Mouse (Mus musculus): ENCODE data around the gene Jam3. TPM values are rescaled to one million over a fixed set of nuclear protein-coding genes. Genes with fewer than 3 reads are reported as not detected.
"Not testable (repeated sequence)": the region's sequence is repeated elsewhere in the genome, so short reads cannot be mapped to it uniquely, and the experiment has no call there.

Jam3 gene
- total and polyA plus RNA-seq, 2 experiments from 2014 or later = 27.7 to 44.0 TPM

DNA sequence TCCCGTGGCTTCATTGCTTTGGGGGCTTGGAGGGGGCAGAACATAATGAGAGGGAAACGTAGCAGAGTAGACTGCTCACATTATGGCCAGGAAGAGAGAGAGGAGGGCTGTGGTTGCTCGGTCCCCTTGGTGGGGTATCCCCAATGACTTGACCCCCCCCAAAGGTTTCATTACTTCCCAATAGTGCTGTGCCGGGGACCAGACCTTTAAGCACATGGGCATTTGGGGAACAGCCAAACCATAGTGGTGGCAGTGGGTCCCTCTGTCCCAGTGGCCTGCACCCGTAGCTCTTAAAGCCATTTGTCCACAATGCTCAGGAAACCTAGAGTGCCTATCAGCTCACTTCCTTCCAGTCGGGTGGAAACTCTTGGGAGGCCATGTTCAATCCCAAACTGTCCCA, 17.6 kb upstream of the Jam3 start:
- no peaks in the 10 kb centered on the region for H3K36me3 ChIP-seq (ENCODE audit: insufficient read depth)
- no peak overlapping the region for H3K4me3 ChIP-seq (ENCODE audit: low read depth, low read length)
- no peak overlapping the region for H3K4me2 ChIP-seq (ENCODE audit: low read depth)
- 86% methylated on average over 6 of the region's 6 CpGs for WGBS
- DNase-seq (no peak), ATAC-seq (no peak)
- H3K27me3 ChIP-seq (ENCODE audit: insufficient read depth, low read length) = no peaks in the 10 kb centered on the region
- H3K9ac ChIP-seq = no peak overlapping the region
- H3K4me1 ChIP-seq (ENCODE audit: insufficient read depth) = no peaks in the 10 kb centered on the region
- H3K27ac ChIP-seq (ENCODE audit: low read depth, low read length) = no peak overlapping the region
- H3K9me3 ChIP-seq (ENCODE audit: low read length) = no peaks in the 10 kb centered on the region
- TF ChIP-seq CTCF (IDR thresholded peaks at IDR 0.05; ENCODE audit: low read depth) = no peak

- H3K27me3 ChIP-seq (ENCODE audit: insufficient read depth, low read length) = no peaks in the 10 kb centered on the region
- no peak overlapping the region for H3K4me2 ChIP-seq (ENCODE audit: low read depth)
- H3K4me3 ChIP-seq (ENCODE audit: low read depth, low read length) = no peak overlapping the region
- no peak overlapping the region for H3K27ac ChIP-seq (ENCODE audit: low read depth, low read length)
- ATAC-seq (no peak), DNase-seq (no peak)
- H3K9ac ChIP-seq = no peak overlapping the region
- WGBS = 61% methylated on average over 3 of the region's 3 CpGs
- H3K9me3 ChIP-seq (ENCODE audit: low read length) = no peaks in the 10 kb centered on the region
- TF ChIP-seq CTCF (IDR thresholded peaks at IDR 0.05; ENCODE audit: low read depth) = no peak
- no peaks in the 10 kb centered on the region for H3K36me3 ChIP-seq (ENCODE audit: insufficient read depth)
- no peaks in the 10 kb centered on the region for H3K4me1 ChIP-seq (ENCODE audit: insufficient read depth)
These were observed 15.5 kb upstream of the Jam3 start for GRCm38 (mm10) chr9:27170726-27171125.

GRCm38 (mm10) chr9:27166981-27167380, 11.8 kb upstream of the Jam3 start:
- TF ChIP-seq CTCF (IDR thresholded peaks at IDR 0.05; ENCODE audit: low read depth) = no peak
- 95% methylated on average over 1 of the region's 1 CpGs for WGBS
- ATAC-seq = no peak

GRCm38 (mm10) chr9:27165596-27165995, 10.4 kb upstream of the Jam3 start:
- no peak overlapping the region for H3K9ac ChIP-seq
- no peaks in the 10 kb centered on the region for H3K4me1 ChIP-seq (ENCODE audit: insufficient read depth)
- no peaks in the 10 kb centered on the region for H3K9me3 ChIP-seq (ENCODE audit: low read length)
- no peak for DNase-seq
- no peaks in the 10 kb centered on the region for H3K27me3 ChIP-seq (ENCODE audit: insufficient read depth, low read length)
- no peak overlapping the region for H3K4me3 ChIP-seq (ENCODE audit: low read depth, low read length)
- no peaks in the 10 kb centered on the region for H3K36me3 ChIP-seq (ENCODE audit: insufficient read depth)
- no peak overlapping the region for H3K4me2 ChIP-seq (ENCODE audit: low read depth)
- ATAC-seq = no peak
- H3K27ac ChIP-seq (ENCODE audit: low read depth, low read length) = no peak overlapping the region
- WGBS = 70% methylated on average over 3 of the region's 3 CpGs
- no peak for TF ChIP-seq CTCF (IDR thresholded peaks at IDR 0.05; ENCODE audit: low read depth)

More at GRCm38 (mm10) chr9:27166981-27167380, 11.8 kb upstream of the Jam3 start:
- no peak overlapping the region for H3K9ac ChIP-seq
- no peaks in the 10 kb centered on the region for H3K9me3 ChIP-seq (ENCODE audit: low read length)
- no peaks in the 10 kb centered on the region for H3K4me1 ChIP-seq (ENCODE audit: insufficient read depth)
- H3K4me3 ChIP-seq (ENCODE audit: low read depth, low read length) = no peak overlapping the region
- no peaks in the 10 kb centered on the region for H3K36me3 ChIP-seq (ENCODE audit: insufficient read depth)
- no peak overlapping the region for H3K27ac ChIP-seq (ENCODE audit: low read depth, low read length)
- H3K27me3 ChIP-seq (ENCODE audit: insufficient read depth, low read length) = no peaks in the 10 kb centered on the region
- DNase-seq = no peak
- H3K4me2 ChIP-seq (ENCODE audit: low read depth) = no peak overlapping the region

DNA sequence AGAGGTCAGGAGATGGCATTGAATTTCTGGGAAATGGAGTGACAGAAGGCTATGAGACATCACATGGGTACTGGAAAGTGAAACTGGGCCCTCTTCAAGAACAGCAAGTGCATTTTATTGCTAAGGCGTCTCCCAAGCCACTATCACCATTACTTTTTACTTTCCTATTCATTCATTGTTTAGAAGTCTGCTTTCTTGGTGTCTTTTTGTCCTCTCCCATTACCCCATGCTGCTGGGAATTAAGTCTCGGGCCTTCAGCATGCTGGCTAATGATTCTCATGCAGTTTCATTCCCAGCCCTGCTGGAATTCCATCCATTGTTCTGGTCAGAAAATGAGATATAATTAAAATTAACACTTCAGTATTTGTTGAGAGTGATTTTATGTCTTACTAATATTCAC, 9.7 kb upstream of the Jam3 start:
- H3K9me3 ChIP-seq (ENCODE audit: low read length) = no peaks in the 10 kb centered on the region
- no peak overlapping the region for H3K4me2 ChIP-seq (ENCODE audit: low read depth)
- no peak overlapping the region for H3K4me3 ChIP-seq (ENCODE audit: low read depth, low read length)
- ATAC-seq (no peak), DNase-seq (no peak)
- no peaks in the 10 kb centered on the region for H3K27me3 ChIP-seq (ENCODE audit: insufficient read depth, low read length)
- H3K27ac ChIP-seq (ENCODE audit: low read depth, low read length) = no peak overlapping the region
- H3K4me1 ChIP-seq (ENCODE audit: insufficient read depth) = no peaks in the 10 kb centered on the region
- no peak for TF ChIP-seq CTCF (IDR thresholded peaks at IDR 0.05; ENCODE audit: low read depth)
- 14% methylated on average over 2 of the region's 2 CpGs for WGBS
- no peak overlapping the region for H3K9ac ChIP-seq
- H3K36me3 ChIP-seq (ENCODE audit: insufficient read depth) = no peaks in the 10 kb centered on the region

GRCm38 (mm10) chr9:27163661-27164060, 8.4 kb upstream of the Jam3 start:
- ATAC-seq; H3K4me3 ChIP-seq (ENCODE audit: low read depth, low read length); DNase-seq; H3K36me3 ChIP-seq (ENCODE audit: insufficient read depth); H3K4me1 ChIP-seq (ENCODE audit: insufficient read depth); H3K9ac ChIP-seq; H3K4me2 ChIP-seq (ENCODE audit: low read depth); H3K9me3 ChIP-seq (ENCODE audit: low read length); H3K27ac ChIP-seq (ENCODE audit: low read depth, low read length); H3K27me3 ChIP-seq (ENCODE audit: insufficient read depth, low read length): not testable (repeated sequence)
- WGBS = 76% methylated on average over 5 of the region's 5 CpGs

- H3K27ac ChIP-seq (ENCODE audit: low read depth, low read length) = no peak overlapping the region
- H3K9ac ChIP-seq = no peak overlapping the region
- DNase-seq = no peak
- H3K4me3 ChIP-seq (ENCODE audit: low read depth, low read length) = peak overlapping the region; percentile 80
- H3K27me3 ChIP-seq (ENCODE audit: insufficient read depth, low read length) = no peaks in the 10 kb centered on the region
- ATAC-seq = no peak
- 44% methylated on average over 4 of the region's 4 CpGs for WGBS
- TF ChIP-seq CTCF (IDR thresholded peaks at IDR 0.05; ENCODE audit: low read depth) = no peak
- no peaks in the 10 kb centered on the region; the same call in 1 of the 2 replicates for H3K36me3 ChIP-seq (ENCODE audit: insufficient read depth)
- H3K4me2 ChIP-seq (ENCODE audit: low read depth) = peak overlapping the region; percentile 74
- peaks cover 25% of the 10 kb centered on the region for H3K4me1 ChIP-seq (ENCODE audit: insufficient read depth)
- no peaks in the 10 kb centered on the region for H3K9me3 ChIP-seq (ENCODE audit: low read length)
These were observed 1.4 kb downstream of the Jam3 start for GRCm38 (mm10) chr9:27153861-27154260.

GRCm38 (mm10) chr9:27149836-27150235, 5.4 kb downstream of the Jam3 start:
- ATAC-seq = no peak
- no peak overlapping the region for H3K4me3 ChIP-seq (ENCODE audit: low read depth, low read length)
- TF ChIP-seq CTCF (IDR thresholded peaks at IDR 0.05; ENCODE audit: low read depth) = no peak
- H3K27me3 ChIP-seq (ENCODE audit: insufficient read depth, low read length) = no peaks in the 10 kb centered on the region
- peaks cover 30% of the 10 kb centered on the region for H3K4me1 ChIP-seq (ENCODE audit: insufficient read depth)
- DNase-seq = peak; percentile 41
- 16% methylated on average over 9 of the region's 9 CpGs for WGBS
- peak overlapping the region; percentile 35 for H3K4me2 ChIP-seq (ENCODE audit: low read depth)
- H3K36me3 ChIP-seq (ENCODE audit: insufficient read depth) = no peaks in the 10 kb centered on the region; the same call in 1 of the 2 replicates
- no peaks in the 10 kb centered on the region for H3K9me3 ChIP-seq (ENCODE audit: low read length)
- H3K27ac ChIP-seq (ENCODE audit: low read depth, low read length) = no peak overlapping the region
- H3K9ac ChIP-seq = peak overlapping the region; percentile 2; the same call in 1 of the 2 replicates
